Mouse (Mus musculus) CH12.LX (cell line): ENCODE measurements around the gene Ptgdr2.

Experiments
- CTCF ChIP-seq, 2 experiments: IDR thresholded peaks in 1 of 2; conservative IDR thresholded peaks in 1 of 2; 2 replicates each; pipeline ENCODE4 v1.5.1; 2011 to 2012; ENCODE audit warnings: low read depth in 2 of 2, low read length in 2 of 2, improper control_type of control experiment in 1 of 2, inconsistent platforms in 1 of 2, mild to moderate bottlenecking in 1 of 2, moderate library complexity in 1 of 2
- EP300 ChIP-seq: IDR thresholded peaks from 2 replicates; pipeline ENCODE4 v1.6.1; 2011; ENCODE audit warnings: low read length, improper control_type of control experiment
- ETS1 ChIP-seq: conservative IDR thresholded peaks from 2 replicates; pipeline ENCODE4 v1.6.1; 2012; ENCODE audit warnings: low read depth, mild to moderate bottlenecking, inconsistent platforms, low read length, improper control_type of control experiment, moderate library complexity
- HCFC1 ChIP-seq: IDR thresholded peaks from 2 replicates; pipeline ENCODE4 v1.6.1; 2012; ENCODE audit warnings: low read depth, mild to moderate bottlenecking, inconsistent platforms, low read length, improper control_type of control experiment
- IRF4 ChIP-seq: IDR thresholded peaks from 2 replicates; pipeline ENCODE4 v1.6.1; 2014; ENCODE audit warnings: low read depth, mild to moderate bottlenecking, inconsistent platforms, low read length, improper control_type of control experiment
- MEF2A ChIP-seq: IDR thresholded peaks from 2 replicates; pipeline ENCODE4 v1.6.1; 2014; ENCODE audit warnings: low read depth, mild to moderate bottlenecking, inconsistent platforms, low read length, improper control_type of control experiment, borderline replicate concordance
- MYC ChIP-seq: IDR thresholded peaks from 2 replicates; pipeline ENCODE4 v1.6.1; 2011; ENCODE audit warnings: low read depth, mild to moderate bottlenecking, improper control_type of control experiment, low read length
- POLR2A ChIP-seq: IDR thresholded peaks from 2 replicates; pipeline ENCODE4 v1.6.1; 2011; ENCODE audit warnings: low read depth, mild to moderate bottlenecking, improper control_type of control experiment, low read length
- POLR2AphosphoS2 ChIP-seq: IDR thresholded peaks from 2 replicates; pipeline ENCODE4 v1.6.1; 2011; ENCODE audit warnings: low read depth, low read length, improper control_type of control experiment
- TCF12 ChIP-seq: IDR thresholded peaks from 2 replicates; pipeline ENCODE4 v1.6.1; 2014; ENCODE audit warnings: low read depth, mild to moderate bottlenecking, inconsistent platforms, low read length, improper control_type of control experiment
- USF1 ChIP-seq: IDR thresholded peaks from 2 replicates; pipeline ENCODE4 v1.6.1; 2014; ENCODE audit warnings: low read depth, mild to moderate bottlenecking, inconsistent platforms, low read length, improper control_type of control experiment
- ZNF384 ChIP-seq: IDR thresholded peaks from 2 replicates; pipeline ENCODE4 v1.6.1; 2012; ENCODE audit warnings: low read depth, low read length, improper control_type of control experiment, inconsistent platforms

GRCm38 (mm10) chr19:10930641-10931040 is 6.3 kb upstream of the Ptgdr2 start:
- no peak for TF ChIP-seq CTCF (conservative IDR thresholded peaks at IDR 0.05 in 1 of 2, IDR thresholded peaks at IDR 0.05 in 1 of 2; ENCODE audit: low read depth in 2 of 2, low read length in 2 of 2)
- no peak for TF ChIP-seq IRF4
- TF ChIP-seq HCFC1, result no peak
- no peak for TF ChIP-seq ZNF384
- TF ChIP-seq POLR2A, result no peak
- TF ChIP-seq TCF12, result no peak
- no peak for TF ChIP-seq MEF2A
- TF ChIP-seq ETS1, result no peak
- TF ChIP-seq POLR2AphosphoS2, result no peak
- TF ChIP-seq EP300, result no peak
- no peak for TF ChIP-seq USF1
- TF ChIP-seq MYC, result no peak
